Mouse (Mus musculus) brain, embryonic 14.5 days (tissue): ENCODE data around the gene Trpv3.

Experiments used
- CTCF ChIP-seq: fragments of 200-500 bp; IDR thresholded peaks from 2 replicates; pipeline ENCODE4 v1.5.1; 2012; ENCODE audit warnings: inconsistent platforms, mild to moderate bottlenecking, moderate library complexity, borderline replicate concordance; ENCODE audit not compliant: insufficient read depth, insufficient read length; ENCODE audit errors: extremely low read depth
- POLR2A ChIP-seq: fragments of 200-500 bp; IDR thresholded peaks from 2 replicates; pipeline ENCODE4 v1.6.1; 2012; ENCODE audit warnings: mild to moderate bottlenecking, inconsistent platforms, borderline replicate concordance; ENCODE audit not compliant: poor library complexity, insufficient read depth, insufficient read length, severe bottlenecking; ENCODE audit errors: extremely low read depth

- TF ChIP-seq CTCF (no peak), POLR2A (no peak)
Observed at GRCm38 (mm10) chr11:73333357-73333756, 66.2 kb downstream of the Trpv3 start.
